Mouse (Mus musculus): ENCODE data around the gene Hist1h2ab. TPM values are rescaled to one million over a fixed set of nuclear protein-coding genes. Genes with fewer than 3 reads are reported as not detected.

The Hist1h2ab gene
- polyA plus RNA-seq, 1 experiment, result 45.7 TPM

- TF ChIP-seq GATA1 (IDR thresholded peaks at IDR 0.05; ENCODE audit: low read length), result no peak
Measured at GRCm38 (mm10) chr13:23779025-23779424, 28.1 kb downstream of the Hist1h2ab start.

GRCm38 (mm10) chr13:23792520-23792919 lies 41.6 kb downstream of the Hist1h2ab start:
- TF ChIP-seq GATA1 (IDR thresholded peaks at IDR 0.05; ENCODE audit: low read length), result no peak

- TF ChIP-seq GATA1 (IDR thresholded peaks at IDR 0.05; ENCODE audit: low read length), result no peak
Measured at GRCm38 (mm10) chr13:23799405-23799804, 48.5 kb downstream of the Hist1h2ab start.

Other genes starting within 250 kb of the Hist1h2ab start
- gene Hist1h4h, start 220.1 kb upstream of the Hist1h2ab start, polyA plus RNA-seq (2012), result 18.1 and 20.2 TPM in 2 replicates
- 2,691 and 3,312 TPM in 2 replicates for gene Hist1h2af, start 217.2 kb upstream of the Hist1h2ab start, polyA plus RNA-seq (2012)
- 17.3 and 23.2 TPM in 2 replicates for gene Hist1h3g, start 215.7 kb upstream of the Hist1h2ab start, polyA plus RNA-seq (2012)
- gene Hist1h2bh, start 207.7 kb upstream of the Hist1h2ab start, polyA plus RNA-seq (2012), result 1.7 and 2.5 TPM in 2 replicates
- 5.7 and 6.3 TPM in 2 replicates for gene Hist1h3f, start 207.1 kb upstream of the Hist1h2ab start, polyA plus RNA-seq (2012)
- gene Hist1h4f, start 199.5 kb upstream of the Hist1h2ab start, polyA plus RNA-seq (2012), result 18.7 and 20.6 TPM in 2 replicates
- 0.81 and 0.89 TPM in 2 replicates for gene Hist1h1d, start 197.9 kb upstream of the Hist1h2ab start, polyA plus RNA-seq (2012)
- gene Hist1h3e, start 188.8 kb upstream of the Hist1h2ab start, polyA plus RNA-seq (2012), result 11.7 and 13.1 TPM in 2 replicates
- 18.2 and 26.0 TPM in 2 replicates for gene Hist1h2ae, start 179.9 kb upstream of the Hist1h2ab start, polyA plus RNA-seq (2012)
- 21.9 and 32.9 TPM in 2 replicates for gene Hist1h2bg, start 179.7 kb upstream of the Hist1h2ab start, polyA plus RNA-seq (2012)
- gene Hist1h2bf, start 176.9 kb upstream of the Hist1h2ab start, polyA plus RNA-seq (2012), result 8.5 and 12.9 TPM in 2 replicates
- 1.8 and 6.5 TPM in 2 replicates for gene Hist1h2ad, start 176.7 kb upstream of the Hist1h2ab start, polyA plus RNA-seq (2012)
- 3.8 and 4.0 TPM in 2 replicates for gene Hist1h3d, start 175.4 kb upstream of the Hist1h2ab start, polyA plus RNA-seq (2012)
- gene Hist1h4d, start 169.5 kb upstream of the Hist1h2ab start, polyA plus RNA-seq (2012), result 22.9 and 29.6 TPM in 2 replicates
- 0.92 and 1.2 TPM in 2 replicates for gene Hist1h2be, start 130.0 kb upstream of the Hist1h2ab start, polyA plus RNA-seq (2012)
- gene Hist1h1e, start 128.6 kb upstream of the Hist1h2ab start, polyA plus RNA-seq (2012), result 5.9 and 7.2 TPM in 2 replicates
- 1.0 and 2.0 TPM in 2 replicates for gene Hist1h2ac, start 67.2 kb upstream of the Hist1h2ab start, polyA plus RNA-seq (2012)
- 16.7 and 25.9 TPM in 2 replicates for gene Hist1h2bc, start 66.9 kb upstream of the Hist1h2ab start, polyA plus RNA-seq (2012)
- not detected in 2 replicates for gene Hist1h1t, start 55.3 kb upstream of the Hist1h2ab start, polyA plus RNA-seq (2012)
- gene Hist1h4c, start 52.7 kb upstream of the Hist1h2ab start, polyA plus RNA-seq (2012), result 4.1 and 4.5 TPM in 2 replicates
- not detected in 2 replicates for gene Hfe, start 40.3 kb upstream of the Hist1h2ab start, polyA plus RNA-seq (2012)
- 32.4 and 36.9 TPM in 2 replicates for gene Hist1h1c, start 12.3 kb upstream of the Hist1h2ab start, polyA plus RNA-seq (2012)
- 12.2 and 13.4 TPM in 2 replicates for gene Hist1h3c, start 5.5 kb upstream of the Hist1h2ab start, polyA plus RNA-seq (2012)
- 6.6 and 10.7 TPM in 2 replicates for gene Hist1h2bb, start 4.4 kb upstream of the Hist1h2ab start, polyA plus RNA-seq (2012)
- 11.4 and 12.4 TPM in 2 replicates for gene Hist1h3b, start 1.1 kb downstream of the Hist1h2ab start, polyA plus RNA-seq (2012)
- 9.0 and 10.6 TPM in 2 replicates for gene Hist1h4b, start 5.9 kb downstream of the Hist1h2ab start, polyA plus RNA-seq (2012)
- gene Hist1h4a, start 10.1 kb downstream of the Hist1h2ab start, polyA plus RNA-seq (2012), result 31.9 and 40.7 TPM in 2 replicates
- gene Hist1h3a, start 11.3 kb downstream of the Hist1h2ab start, polyA plus RNA-seq (2012), result 3.9 and 6.7 TPM in 2 replicates
- 0.33 and 1.8 TPM in 2 replicates for gene Hist1h1a, start 12.5 kb downstream of the Hist1h2ab start, polyA plus RNA-seq (2012)
- gene Trim38, start 18.8 kb downstream of the Hist1h2ab start, polyA plus RNA-seq (2012), result not detected in 2 replicates
- gene Slc17a2, start 55.9 kb downstream of the Hist1h2ab start, polyA plus RNA-seq (2012), result not detected in 2 replicates
- not detected in 2 replicates for gene Slc17a3, start 88.3 kb downstream of the Hist1h2ab start, polyA plus RNA-seq (2012)
- gene Slc17a1, start 116.6 kb downstream of the Hist1h2ab start, polyA plus RNA-seq (2012), result not detected in 2 replicates
- gene Slc17a4, start 163.9 kb downstream of the Hist1h2ab start, polyA plus RNA-seq (2012), result not detected in 2 replicates
- not detected in 2 replicates for gene Hist1h2ba, start 183.0 kb downstream of the Hist1h2ab start, polyA plus RNA-seq (2012)
- not detected in 2 replicates for gene Hist1h2aa, start 183.3 kb downstream of the Hist1h2ab start, polyA plus RNA-seq (2012)
- gene Scgn, start 240.1 kb downstream of the Hist1h2ab start, polyA plus RNA-seq (2012), result not detected in 2 replicates